Mouse (Mus musculus): ENCODE data around the gene Cntfr. TPM values are rescaled to one million over a fixed set of nuclear protein-coding genes. Genes with fewer than 3 reads are reported as not detected.

The Cntfr gene
- polyA plus RNA-seq, 1 experiment from 2014 or later = 33.0 TPM

DNA sequence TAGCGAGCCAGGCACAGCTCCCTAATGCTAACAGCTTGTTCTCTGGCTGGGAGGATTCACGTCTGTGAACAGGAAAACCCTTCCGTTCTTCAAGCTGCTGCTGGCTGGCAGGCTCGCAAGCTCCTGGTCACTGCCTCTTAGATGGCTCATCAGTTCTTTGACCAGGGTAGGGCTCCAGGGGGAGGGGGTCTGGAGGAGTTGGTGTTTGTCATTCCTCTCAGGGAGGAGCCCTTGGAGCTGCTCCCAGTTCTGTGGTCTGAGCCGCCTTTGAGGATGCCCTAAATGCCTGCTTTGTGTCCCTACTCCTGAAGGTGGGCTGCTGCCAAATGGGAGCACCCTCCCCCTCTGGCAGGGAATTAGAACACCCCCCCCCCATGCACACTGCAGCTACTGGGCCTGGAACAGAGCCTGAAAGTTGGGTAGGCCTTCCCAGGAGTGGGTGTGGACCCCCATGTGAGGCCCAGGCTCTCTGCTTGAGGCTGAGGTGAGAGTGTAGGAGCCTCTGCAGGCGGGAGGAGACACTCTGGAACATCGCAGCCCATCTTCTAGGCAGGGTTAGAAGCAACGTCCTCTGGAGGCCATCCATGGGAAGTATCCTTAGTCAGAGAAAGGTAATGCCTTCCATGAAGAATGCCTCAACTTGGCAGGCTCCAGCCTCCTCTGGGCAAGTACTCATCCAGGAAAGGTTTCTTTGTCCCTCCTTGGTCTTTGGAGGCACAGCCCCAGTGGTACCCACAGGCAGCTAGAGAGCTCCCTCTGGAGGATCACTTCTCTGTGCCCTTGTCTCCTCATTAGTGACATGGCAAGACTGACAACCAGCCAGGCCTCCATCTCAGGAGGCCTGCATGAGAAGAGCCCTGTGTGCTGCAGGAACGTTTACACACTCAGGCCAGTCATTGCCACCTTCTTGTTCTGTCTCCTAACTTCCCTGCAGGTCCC lies 81.0 kb downstream of the Cntfr start:
- peak; percentile 88 for ATAC-seq (ENCODE audit: low FRiP score, low read depth)
- H3K4me1 ChIP-seq (replicated peaks) = peaks cover 56% of the 10 kb centered on the region
- H3K36me3 ChIP-seq = no peaks in the 10 kb centered on the region
- no peak overlapping the region for H3K4me2 ChIP-seq
- H3K27ac ChIP-seq (replicated peaks) = peak overlapping the region; percentile 31
- no peak overlapping the region for H3K9ac ChIP-seq
- 52% methylated on average over 9 of the region's 9 CpGs for WGBS
- H3K9me3 ChIP-seq = no peaks in the 10 kb centered on the region
- no peak overlapping the region for H3K4me3 ChIP-seq
- H3K27me3 ChIP-seq = no peaks in the 10 kb centered on the region

DNA sequence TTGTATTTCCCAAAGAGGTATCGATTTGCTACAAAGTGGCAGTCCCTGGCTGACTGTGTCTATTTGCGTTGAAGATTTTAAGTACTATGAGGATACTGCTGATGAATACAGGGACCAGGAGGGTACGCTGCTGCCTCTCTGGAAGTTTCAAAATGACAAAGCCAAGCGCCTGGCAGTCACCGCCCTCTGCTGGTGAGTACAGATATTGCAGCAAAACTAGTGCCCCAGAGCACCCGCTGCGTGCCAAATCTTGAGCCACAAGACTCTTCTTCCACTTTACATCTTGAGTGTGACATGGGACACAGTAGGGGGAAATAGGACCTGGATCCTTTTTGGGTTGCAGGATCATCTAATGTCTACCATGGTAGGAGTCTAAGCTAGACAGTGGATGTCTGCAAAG lies 82.7 kb downstream of the Cntfr start:
- Histone ChIP-seq H3K9ac (no peak overlapping the region), H3K4me2 (no peak overlapping the region), H3K27me3 (no peaks in the 10 kb centered on the region), H3K4me1 (replicated peaks) (peaks cover 60% of the 10 kb centered on the region), H3K9me3 (no peaks in the 10 kb centered on the region), H3K4me3 (no peak overlapping the region), H3K27ac (replicated peaks) (peak overlapping the region; percentile 27; the same call in 1 of the 2 replicates), H3K36me3 (no peaks in the 10 kb centered on the region)
- ATAC-seq (ENCODE audit: low FRiP score, low read depth) = no peak
- WGBS = 6% methylated on average over 7 of the region's 7 CpGs

DNA sequence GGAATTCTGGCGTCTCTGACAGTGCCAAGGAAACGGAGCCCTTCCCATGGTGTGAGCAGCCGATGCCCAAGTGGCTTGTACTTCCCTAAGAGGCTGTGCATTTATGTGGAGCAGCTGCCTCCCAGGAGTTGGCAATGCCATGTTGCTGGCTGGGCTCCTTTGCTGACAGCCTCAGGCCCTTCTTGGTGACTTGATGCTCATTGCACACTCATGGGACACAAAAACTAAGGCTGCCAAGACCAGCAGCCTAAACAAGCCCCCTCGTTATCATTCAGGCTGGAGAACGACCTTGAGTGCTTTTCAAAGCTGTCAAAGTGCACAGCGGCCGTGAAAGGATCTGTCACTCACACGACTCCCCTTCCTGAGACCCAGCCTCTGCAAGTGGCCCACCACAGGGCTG lies 84.7 kb downstream of the Cntfr start:
- Histone ChIP-seq H3K27me3 (no peaks in the 10 kb centered on the region), H3K9me3 (no peaks in the 10 kb centered on the region), H3K4me3 (no peak overlapping the region), H3K27ac (replicated peaks) (peak overlapping the region; percentile 40), H3K36me3 (no peaks in the 10 kb centered on the region), H3K4me2 (no peak overlapping the region), H3K9ac (no peak overlapping the region), H3K4me1 (replicated peaks) (peaks cover 47% of the 10 kb centered on the region)
- peak; percentile 46 for ATAC-seq (ENCODE audit: low FRiP score, low read depth)
- 25% methylated on average over 8 of the region's 8 CpGs for WGBS

DNA sequence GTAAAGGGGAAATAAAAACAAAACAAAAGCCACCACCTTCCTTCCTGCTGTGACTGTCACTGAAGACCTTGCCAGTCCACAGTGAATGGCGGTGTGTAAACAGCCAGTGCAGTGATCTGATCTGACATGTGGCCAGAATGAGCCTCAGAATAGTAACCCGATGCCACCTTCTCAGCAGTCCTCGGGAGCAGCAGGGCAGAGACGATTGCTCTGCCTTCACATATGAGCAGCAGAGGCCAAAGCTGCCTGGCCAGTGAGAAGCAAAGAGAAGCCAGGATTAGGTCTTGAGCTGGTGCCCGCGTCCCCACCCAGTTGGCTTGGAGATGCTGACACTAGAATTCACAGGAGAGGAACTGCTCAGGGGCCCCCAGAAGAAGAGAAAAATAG lies 86.3 kb downstream of the Cntfr start:
- WGBS = 38% methylated on average over 6 of the region's 6 CpGs
- H3K4me2 ChIP-seq = no peak overlapping the region
- no peaks in the 10 kb centered on the region for H3K27me3 ChIP-seq
- no peaks in the 10 kb centered on the region for H3K9me3 ChIP-seq
- no peak overlapping the region for H3K4me3 ChIP-seq
- ATAC-seq (ENCODE audit: low FRiP score, low read depth) = no peak
- H3K36me3 ChIP-seq = no peaks in the 10 kb centered on the region
- H3K27ac ChIP-seq (replicated peaks) = no peak overlapping the region
- no peak overlapping the region for H3K9ac ChIP-seq
- peaks cover 46% of the 10 kb centered on the region for H3K4me1 ChIP-seq (replicated peaks)

DNA sequence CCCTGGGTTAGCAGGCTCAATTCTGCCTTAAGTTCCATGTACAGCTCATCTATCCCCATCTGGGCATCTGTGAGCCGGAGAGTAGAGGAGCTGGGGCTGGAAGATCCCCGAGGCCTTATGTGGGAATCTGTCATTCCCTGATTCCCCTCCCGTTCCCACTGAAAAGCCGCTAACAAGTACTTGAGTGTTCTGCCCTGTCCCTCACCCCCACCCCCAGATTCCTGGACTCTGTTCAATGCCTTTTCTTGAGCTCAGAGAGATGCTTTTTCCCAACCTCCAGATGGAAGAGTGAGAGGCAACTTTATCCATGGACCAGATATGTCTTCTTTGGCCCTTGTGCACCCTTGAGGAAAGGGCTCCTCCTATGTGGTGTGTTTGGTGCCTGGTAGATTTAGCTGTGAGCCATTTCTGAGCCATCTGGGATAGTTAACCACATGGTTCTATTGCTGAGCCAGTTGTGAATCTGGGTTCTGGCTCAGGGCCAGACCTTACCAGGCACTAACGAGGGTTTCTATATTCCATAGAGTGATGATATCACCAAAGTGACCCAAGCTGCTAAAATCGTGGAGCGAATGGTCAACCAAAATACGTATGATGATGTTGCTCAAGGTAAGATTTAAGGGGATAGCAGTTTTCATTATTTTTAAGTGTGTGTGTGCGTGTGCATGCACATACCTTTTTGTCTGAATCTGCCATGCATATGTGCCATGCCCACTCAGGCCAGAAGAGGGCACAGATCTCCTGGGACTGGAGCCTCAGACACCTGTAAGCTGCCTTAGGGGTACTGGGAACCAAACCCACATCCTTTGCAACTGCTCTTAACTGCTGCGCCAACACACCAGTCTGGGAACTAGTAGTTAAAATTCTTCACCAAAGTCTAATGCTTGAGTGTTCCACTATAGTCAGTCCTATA lies 87.0 kb downstream of the Cntfr start:
- Histone ChIP-seq H3K27ac (replicated peaks) (no peak overlapping the region), H3K4me3 (no peak overlapping the region), H3K36me3 (no peaks in the 10 kb centered on the region), H3K27me3 (no peaks in the 10 kb centered on the region), H3K9me3 (no peaks in the 10 kb centered on the region), H3K4me1 (replicated peaks) (peaks cover 45% of the 10 kb centered on the region), H3K4me2 (no peak overlapping the region), H3K9ac (no peak overlapping the region)
- 60% methylated on average over 10 of the region's 10 CpGs for WGBS
- ATAC-seq (ENCODE audit: low FRiP score, low read depth) = no peak

Other genes with a start within 250 kb of the Cntfr start
- 2.9 and 4.1 TPM in 2 replicates for gene Kif24, start 232.2 kb downstream of the Cntfr start, polyA plus RNA-seq (2015; fragmentation: Nextera tagmentation; extraction: Ambion mirVana)
- 68.3 and 76.0 TPM in 2 replicates for gene Nudt2, start 231.9 kb downstream of the Cntfr start, polyA plus RNA-seq (2015; fragmentation: Nextera tagmentation; extraction: Ambion mirVana)
- gene AI464131, start 194.0 kb downstream of the Cntfr start, polyA plus RNA-seq (2015; fragmentation: Nextera tagmentation; extraction: Ambion mirVana) = 11.2 and 14.0 TPM in 2 replicates
- 17.0 and 19.3 TPM in 2 replicates for gene 1110017D15Rik, start 179.8 kb downstream of the Cntfr start, polyA plus RNA-seq (2015; fragmentation: Nextera tagmentation; extraction: Ambion mirVana)
- 17.6 and 19.0 TPM in 2 replicates for gene Fam219a, start 127.6 kb downstream of the Cntfr start, polyA plus RNA-seq (2015; fragmentation: Nextera tagmentation; extraction: Ambion mirVana)
- gene Dnaic1, start 127.3 kb downstream of the Cntfr start, polyA plus RNA-seq (2015; fragmentation: Nextera tagmentation; extraction: Ambion mirVana) = 2.0 and 2.6 TPM in 2 replicates
- gene Enho, start 56.8 kb downstream of the Cntfr start, polyA plus RNA-seq (2015; fragmentation: Nextera tagmentation; extraction: Ambion mirVana) = 106 and 122 TPM in 2 replicates
- 39.4 and 41.6 TPM in 2 replicates for gene Il11ra1, start 2.9 kb upstream of the Cntfr start, polyA plus RNA-seq (2015; fragmentation: Nextera tagmentation; extraction: Ambion mirVana)
- 58.7 and 58.8 TPM in 2 replicates for gene Rpp25l, start 16.4 kb upstream of the Cntfr start, polyA plus RNA-seq (2015; fragmentation: Nextera tagmentation; extraction: Ambion mirVana)
- gene Dctn3, start 26.1 kb upstream of the Cntfr start, polyA plus RNA-seq (2015; fragmentation: Nextera tagmentation; extraction: Ambion mirVana) = 298 and 299 TPM in 2 replicates
- 0.86 and 1.1 TPM in 2 replicates for gene Arid3c, start 34.1 kb upstream of the Cntfr start, polyA plus RNA-seq (2015; fragmentation: Nextera tagmentation; extraction: Ambion mirVana)
- gene Galt, start 58.1 kb upstream of the Cntfr start, polyA plus RNA-seq (2015; fragmentation: Nextera tagmentation; extraction: Ambion mirVana) = 48.0 and 53.9 TPM in 2 replicates
- gene Sigmar1, start 59.1 kb upstream of the Cntfr start, polyA plus RNA-seq (2015; fragmentation: Nextera tagmentation; extraction: Ambion mirVana) = 78.5 and 79.3 TPM in 2 replicates
- 258 and 281 TPM in 2 replicates for gene Ccl27a, start 77.2 kb upstream of the Cntfr start, polyA plus RNA-seq (2015; fragmentation: Nextera tagmentation; extraction: Ambion mirVana)
- not detected in 2 replicates for gene Gm21541, start 206.5 kb upstream of the Cntfr start, polyA plus RNA-seq (2015; fragmentation: Nextera tagmentation; extraction: Ambion mirVana)
- 11.2 and 11.5 TPM in 2 replicates for gene Gm20878, start 244.5 kb upstream of the Cntfr start, polyA plus RNA-seq (2015; fragmentation: Nextera tagmentation; extraction: Ambion mirVana)